Mouse (Mus musculus) hindbrain, embryonic 11.5 days (tissue): ENCODE results near the gene Agl. TPM values are rescaled to one million over a fixed set of nuclear protein-coding genes. Genes with fewer than 3 reads are reported as not detected.
A peak's percentile ranks its signal among the peaks of the same experiment; 100 is the strongest.

Source experiments
- ATAC-seq: fragments of 200-750 bp; cut with Nextera tagmentation; 2 replicates; pipeline ENCODE4 v1.8.0; 2017; ENCODE audit warnings: mild to moderate bottlenecking, moderate TSS enrichment, moderate library complexity; ENCODE audit not compliant: low FRiP score
- DNase-seq: peaks from one replicate; pipeline ENCODE4 v3.0.0-alpha.2; 2015; ENCODE audit warnings: low spot score
- H3K27ac ChIP-seq: fragments of 300-500 bp; sonication (generic); 2 replicates; pipeline ENCODE4 v1.5.1; 2014; ENCODE audit warnings: mild to moderate bottlenecking, low read depth, low read length
- H3K27me3 ChIP-seq: fragments of 300-500 bp; sonication (generic); 2 replicates; pipeline ENCODE4 v1.6.1; 2014; ENCODE audit warnings: mild to moderate bottlenecking, low read length, moderate library complexity, mixed read lengths; ENCODE audit not compliant: control insufficient read depth, insufficient read depth
- H3K36me3 ChIP-seq: fragments of 300-500 bp; sonication (generic); 2 replicates; pipeline ENCODE4 v1.6.1; 2014; ENCODE audit warnings: mild to moderate bottlenecking, low read length, moderate library complexity, mixed read lengths; ENCODE audit not compliant: control insufficient read depth, insufficient read depth
- H3K4me1 ChIP-seq: fragments of 300-500 bp; sonication (generic); replicated peaks from 2 replicates; pipeline ENCODE4 v1.6.1; 2014; ENCODE audit warnings: low read length, mixed read lengths; ENCODE audit not compliant: control insufficient read depth, insufficient read depth
- H3K4me2 ChIP-seq: fragments of 300-500 bp; sonication (generic); replicated peaks from 2 replicates; pipeline ENCODE4 v1.6.1; 2014; ENCODE audit warnings: mild to moderate bottlenecking, low read depth, low read length
- H3K4me3 ChIP-seq: fragments of 300-500 bp; sonication (generic); 2 replicates; pipeline ENCODE4 v1.5.1; 2014; ENCODE audit warnings: low read depth, low read length
- H3K9ac ChIP-seq: fragments of 300-500 bp; sonication (generic); 2 replicates; pipeline ENCODE4 v1.6.1; 2014; ENCODE audit warnings: low read depth, low read length
- H3K9me3 ChIP-seq: fragments of 300-500 bp; sonication (generic); 2 replicates; pipeline ENCODE4 v1.6.1; 2016; ENCODE audit warnings: low read length; ENCODE audit not compliant: control insufficient read depth
- WGBS: fragments of 180-500 bp; shearing (Covaris S2); extraction: QIAGEN DNeasy Blood & Tissue Kit; methylation state at CpG from one replicate; pipeline ENCODE4 v1.1.7; 2014; 5-methylcytosine and 5-hydroxymethylcytosine counted together
- polyA plus RNA-seq: library from polyadenylated mRNA; unstranded; fragments of >200 nt; fragmentation: Nextera tagmentation; extraction: Ambion mirVana; gene quantifications from 2 replicates; pipeline ENCODE4 v1.2.1, GENCODE M21; 2014

The Agl gene
- polyA plus RNA-seq, 1 experiment from 2014 or later, result 16.6 TPM

GRCm38 (mm10) chr3:116836681-116837475 is 28.9 kb upstream of the Agl start:
- DNase-seq, result no peak

GRCm38 (mm10) chr3:116835770-116836680 is 28.1 kb upstream of the Agl start:
- H3K4me3 ChIP-seq, result peak overlapping the region; percentile 24
- H3K27ac ChIP-seq, result no peak overlapping the region
- H3K9ac ChIP-seq, result peak overlapping the region; percentile 48; the same call in 1 of the 2 replicates
- WGBS, result 26% methylated on average over 21 of the region's 21 CpGs
- DNase-seq, result peak; percentile 95
- peak; percentile 84 for ATAC-seq
- peak overlapping the region; percentile 47 for H3K4me2 ChIP-seq
- H3K4me1 ChIP-seq, result no peaks in the 10 kb centered on the region; the same call in 1 of the 2 replicates
- H3K36me3 ChIP-seq, result no peaks in the 10 kb centered on the region
- H3K27me3 ChIP-seq, result no peaks in the 10 kb centered on the region
- no peaks in the 10 kb centered on the region for H3K9me3 ChIP-seq

More at GRCm38 (mm10) chr3:116836681-116837475, 28.9 kb upstream of the Agl start:
- Histone ChIP-seq H3K4me1 (no peaks in the 10 kb centered on the region; the same call in 1 of the 2 replicates), H3K27me3 (no peaks in the 10 kb centered on the region), H3K9ac (no peak overlapping the region), H3K36me3 (no peaks in the 10 kb centered on the region), H3K4me3 (no peak overlapping the region), H3K9me3 (no peaks in the 10 kb centered on the region), H3K4me2 (no peak overlapping the region), H3K27ac (no peak overlapping the region)
- no peak for ATAC-seq
- 84% methylated on average over 23 of the region's 23 CpGs for WGBS

- WGBS, result 84% methylated on average over 4 of the region's 4 CpGs
- no peak overlapping the region for H3K9ac ChIP-seq
Observed at GRCm38 (mm10) chr3:116835350-116835749, 27.4 kb upstream of the Agl start.

GRCm38 (mm10) chr3:116834241-116834640 is 26.3 kb upstream of the Agl start:
- H3K9ac ChIP-seq, result no peak overlapping the region
- H3K4me1 ChIP-seq, result no peaks in the 10 kb centered on the region; the same call in 1 of the 2 replicates
- no peak overlapping the region for H3K27ac ChIP-seq
- no peaks in the 10 kb centered on the region for H3K27me3 ChIP-seq
- no peak for DNase-seq
- 92% methylated on average over 6 of the region's 6 CpGs for WGBS
- H3K4me2 ChIP-seq, result no peak overlapping the region
- no peaks in the 10 kb centered on the region for H3K9me3 ChIP-seq
- H3K36me3 ChIP-seq, result no peaks in the 10 kb centered on the region
- ATAC-seq, result no peak
- H3K4me3 ChIP-seq, result no peak overlapping the region

More at GRCm38 (mm10) chr3:116835350-116835749, 27.4 kb upstream of the Agl start:
- no peaks in the 10 kb centered on the region; the same call in 1 of the 2 replicates for H3K4me1 ChIP-seq
- DNase-seq, result no peak
- ATAC-seq, result no peak
- H3K36me3 ChIP-seq, result no peaks in the 10 kb centered on the region
- no peaks in the 10 kb centered on the region for H3K9me3 ChIP-seq
- H3K4me2 ChIP-seq, result peak overlapping the region; percentile 47; the same call in 1 of the 2 replicates
- H3K27ac ChIP-seq, result no peak overlapping the region
- no peak overlapping the region for H3K4me3 ChIP-seq
- H3K27me3 ChIP-seq, result no peaks in the 10 kb centered on the region

- H3K27ac ChIP-seq, result no peak overlapping the region
- DNase-seq, result no peak
- H3K4me1 ChIP-seq, result no peaks in the 10 kb centered on the region; the same call in 1 of the 2 replicates
- 83% methylated on average over 4 of the region's 4 CpGs for WGBS
- H3K9me3 ChIP-seq, result no peaks in the 10 kb centered on the region
- no peaks in the 10 kb centered on the region for H3K27me3 ChIP-seq
- H3K9ac ChIP-seq, result no peak overlapping the region
- H3K4me2 ChIP-seq, result no peak overlapping the region
- no peak for ATAC-seq
- no peaks in the 10 kb centered on the region for H3K36me3 ChIP-seq
- no peak overlapping the region for H3K4me3 ChIP-seq
Observed at GRCm38 (mm10) chr3:116833491-116833890, 25.5 kb upstream of the Agl start.

- no peaks in the 10 kb centered on the region for H3K9me3 ChIP-seq
- H3K4me3 ChIP-seq, result no peak overlapping the region
- 88% methylated on average over 7 of the region's 7 CpGs for WGBS
Observed at GRCm38 (mm10) chr3:116832526-116833310, 24.8 kb upstream of the Agl start.

GRCm38 (mm10) chr3:116831324-116831723 is 23.4 kb upstream of the Agl start:
- no peak for DNase-seq

More at GRCm38 (mm10) chr3:116832526-116833310, 24.8 kb upstream of the Agl start:
- no peak overlapping the region for H3K9ac ChIP-seq
- no peaks in the 10 kb centered on the region; the same call in 1 of the 2 replicates for H3K4me1 ChIP-seq
- H3K27me3 ChIP-seq, result no peaks in the 10 kb centered on the region
- H3K36me3 ChIP-seq, result no peaks in the 10 kb centered on the region
- no peak for DNase-seq
- ATAC-seq, result no peak
- H3K27ac ChIP-seq, result no peak overlapping the region
- no peak overlapping the region for H3K4me2 ChIP-seq

More at GRCm38 (mm10) chr3:116831324-116831723, 23.4 kb upstream of the Agl start:
- ATAC-seq, result no peak
- Histone ChIP-seq H3K4me3 (no peak overlapping the region), H3K27me3 (no peaks in the 10 kb centered on the region), H3K4me2 (no peak overlapping the region), H3K36me3 (no peaks in the 10 kb centered on the region), H3K27ac (no peak overlapping the region), H3K9ac (no peak overlapping the region), H3K4me1 (no peaks in the 10 kb centered on the region; the same call in 1 of the 2 replicates), H3K9me3 (no peaks in the 10 kb centered on the region)
- WGBS, result 89% methylated on average over 5 of the region's 5 CpGs
